Comparison of ENCODE assay signal across 8 mouse cellular contexts in genomic region chr2:94241301-94242050, GRCm38 (mm10).
DNase-seq lines count a peak whose midpoint lies in the region; ATAC-seq and TF ChIP-seq lines count a peak whose summit lies in the region.

No protein-coding gene starts in this region.

- H3K4me2 ChIP-seq in hindbrain, embryonic 16.5 days (ENCODE audit: low read length) = peak overlapping the region; percentile 94
- peak overlapping the region; percentile 44 for H3K4me2 ChIP-seq in liver, postnatal 0 days (ENCODE audit: low read depth, low read length)

- H3K36me3 ChIP-seq in hindbrain, embryonic 16.5 days (ENCODE audit: control insufficient read depth, insufficient read depth, low read length) = no peaks in the 10 kb centered on the region
- no peaks in the 10 kb centered on the region for H3K36me3 ChIP-seq in liver, postnatal 0 days (replicated peaks; ENCODE audit: insufficient read depth, low read length)

- ATAC-seq in hindbrain, embryonic 16.5 days = peak; percentile 53
- no peak for ATAC-seq in liver, postnatal 0 days

- TF ChIP-seq EP300 in liver, postnatal 0 days (IDR thresholded peaks at IDR 0.05; ENCODE audit: low read depth) = no peak

- WGBS in hindbrain, embryonic 16.5 days = under 1% methylated on average over 41 of the region's 55 CpGs
- 3% methylated on average over 32 of the region's 55 CpGs for WGBS in liver, postnatal 0 days (ENCODE audit: insufficient replicate concordance)

- peak overlapping the region; percentile 66 for H3K27ac ChIP-seq in hindbrain, embryonic 16.5 days (ENCODE audit: low read depth, low read length)
- H3K27ac ChIP-seq in liver, postnatal 0 days (ENCODE audit: low read depth) = no peak overlapping the region

- no peak for TF ChIP-seq CTCF in liver, postnatal 0 days (IDR thresholded peaks at IDR 0.05; ENCODE audit: low read depth)

- no peaks in the 10 kb centered on the region for H3K9me3 ChIP-seq in hindbrain, embryonic 16.5 days (ENCODE audit: control insufficient read depth, low read length)
- no peaks in the 10 kb centered on the region for H3K9me3 ChIP-seq in liver, postnatal 0 days (ENCODE audit: low read length)

- H3K9ac ChIP-seq in hindbrain, embryonic 16.5 days (ENCODE audit: low read depth, low read length) = peak overlapping the region; percentile 71
- no peak overlapping the region for H3K9ac ChIP-seq in liver, postnatal 0 days (replicated peaks)

- H3K4me1 ChIP-seq in hindbrain, embryonic 16.5 days (ENCODE audit: control insufficient read depth, insufficient read depth, low read depth, low read length) = peaks cover 36% of the 10 kb centered on the region
- H3K4me1 ChIP-seq in liver, postnatal 0 days (ENCODE audit: insufficient read depth) = no peaks in the 10 kb centered on the region

- peak; percentile 35 to 89 for DNase-seq in adrenal gland, adult (ENCODE audit: inconsistent age in 2 of 2, low spot score in 1 of 2)
- no peak for DNase-seq in adrenal gland, postnatal 4 days (ENCODE audit: low spot score in 2 of 2)
- DNase-seq in ES-CJ7 (ENCODE audit: low read depth, low spot score) = peak; percentile 50
- peak; percentile 56 for DNase-seq in embryo, embryonic 10.5 days (ENCODE audit: low spot score)
- DNase-seq in liver, postnatal 0 days = no peak
- DNase-seq in telencephalon, adult 2 months (ENCODE audit: low read depth, low spot score) = peak; percentile 85
- no peak for DNase-seq in kidney, adult 8-10 months

- peak overlapping the region; percentile 58 for H3K4me3 ChIP-seq in hindbrain, embryonic 16.5 days (ENCODE audit: low read length)
- H3K4me3 ChIP-seq in liver, postnatal 0 days (ENCODE audit: low read depth, low read length) = peak overlapping the region; percentile 21

- peaks cover 34% of the 10 kb centered on the region for H3K27me3 ChIP-seq in hindbrain, embryonic 16.5 days (replicated peaks; ENCODE audit: control insufficient read depth, insufficient read depth, low read length)
- H3K27me3 ChIP-seq in liver, postnatal 0 days (ENCODE audit: insufficient read depth, low read length) = peaks cover 79% of the 10 kb centered on the region

Comparison
In these comparisons a context has a peak if more than half of its experiments do, and no peak if none do; other contexts are left out.
1. DNase-seq: peak in adrenal gland, adult (2 of 2), ES-CJ7 (single experiment), embryo, embryonic 10.5 days (single experiment) and telencephalon, adult 2 months (single experiment); none in adrenal gland, postnatal 4 days (0 of 2), liver, postnatal 0 days (single experiment) and kidney, adult 8-10 months (0 of 2).